Mouse (Mus musculus) liver, adult 2 months (tissue): ENCODE results near the gene Cyp27b1. TPM values are rescaled to one million over a fixed set of nuclear protein-coding genes. Genes with fewer than 3 reads are reported as not detected.
"Not testable (repeated sequence)": the region's sequence is repeated elsewhere in the genome, so short reads cannot be mapped to it uniquely, and the experiment has no call there.

Experiments
- DNase-seq: peaks from one replicate; pipeline ENCODE4 v3.0.0-alpha.2; 2011; ENCODE audit warnings: low read depth, low spot score; ENCODE audit errors: extremely low read depth
- H3K27ac ChIP-seq: fragments of 200-500 bp; replicated peaks from 2 replicates; pipeline ENCODE4 v1.5.1; 2012; ENCODE audit warnings: low read depth, mild to moderate bottlenecking, control low read depth, inconsistent platforms, low read length; ENCODE audit not compliant: insufficient read depth
- H3K27me3 ChIP-seq: fragments of 200-500 bp; 2 replicates; pipeline ENCODE4 v1.6.1; 2012; ENCODE audit warnings: mild to moderate bottlenecking, moderate library complexity, low read length, inconsistent platforms; ENCODE audit not compliant: control insufficient read depth, insufficient read depth
- H3K36me3 ChIP-seq: fragments of 200-500 bp; 2 replicates; pipeline ENCODE4 v1.6.1; 2012; ENCODE audit warnings: low read length, inconsistent platforms; ENCODE audit not compliant: control insufficient read depth, insufficient read depth
- H3K4me1 ChIP-seq: fragments of 200-500 bp; 2 replicates; pipeline ENCODE4 v1.6.1; 2011; ENCODE audit warnings: low read length; ENCODE audit not compliant: control insufficient read depth, insufficient read depth
- H3K4me3 ChIP-seq: fragments of 200-500 bp; 2 replicates; pipeline ENCODE4 v1.5.1; 2011; ENCODE audit warnings: low read depth, mild to moderate bottlenecking, control low read depth, low read length, moderate library complexity; ENCODE audit not compliant: insufficient read depth
- H3K79me2 ChIP-seq: fragments of 200-500 bp; 2 replicates; pipeline ENCODE4 v1.6.1; 2012; ENCODE audit warnings: inconsistent platforms, mild to moderate bottlenecking, low read length, moderate library complexity; ENCODE audit not compliant: control insufficient read depth, insufficient read depth
- H3K9ac ChIP-seq: fragments of 200-500 bp; 2 replicates; pipeline ENCODE4 v1.6.1; 2012; ENCODE audit warnings: low read depth, mild to moderate bottlenecking, control low read depth, inconsistent platforms, low read length
- CTCF ChIP-seq: fragments of 200-500 bp; IDR thresholded peaks from 2 replicates; pipeline ENCODE4 v1.5.1; 2011; ENCODE audit warnings: low read depth, low read length, control low read depth
- POLR2A ChIP-seq: fragments of 200-500 bp; IDR thresholded peaks from 2 replicates; pipeline ENCODE4 v1.6.1; 2011; ENCODE audit warnings: low read length, control low read depth; ENCODE audit not compliant: insufficient read depth; ENCODE audit errors: extremely low read depth
- WGBS: fragments of 180-500 bp; shearing (Covaris S2); methylation state at CpG from one replicate; pipeline ENCODE4 v1.1.7; 2018; 5-methylcytosine and 5-hydroxymethylcytosine counted together
- polyA plus RNA-seq: library from polyadenylated mRNA; depleted of rRNA; stranded (reverse); fragments of >200 nt; gene quantifications from 2 replicates; pipeline ENCODE4 v1.2.3, GENCODE M21; 2012
- total RNA-seq: library from RNA; depleted of rRNA; stranded (reverse); fragments of >200 nt; gene quantifications from 2 replicates; pipeline ENCODE4 v1.2.3, GENCODE M21; 2014

The Cyp27b1 gene
- total and polyA plus RNA-seq, 2 experiments, result 0.05 TPM; not detected in 1

- Histone ChIP-seq H3K79me2 (peaks cover 3% of the 10 kb centered on the region; the same call in 1 of the 2 replicates), H3K36me3 (peaks cover 22% of the 10 kb centered on the region), H3K27ac (peak overlapping the region; percentile 92), H3K27me3 (no peaks in the 10 kb centered on the region), H3K4me3 (peak overlapping the region; percentile 60), H3K4me1 (peaks cover 17% of the 10 kb centered on the region), H3K9ac (peak overlapping the region; percentile 84)
- 2% methylated on average over 30 of the region's 30 CpGs for WGBS
- no peak for TF ChIP-seq POLR2A
- TF ChIP-seq CTCF, result no peak
- peak; percentile 52 for DNase-seq
Observed at GRCm38 (mm10) chr10:127069281-127070189, 21.5 kb downstream of the Cyp27b1 start.

- peak within 1 kb of the TSS; percentile 60 for H3K4me3 ChIP-seq
- H3K27me3 ChIP-seq, result no peaks in the 10 kb centered on the region
- H3K9ac ChIP-seq, result peak within 1 kb of the TSS; percentile 84
- peaks cover 17% of the 10 kb centered on the region for H3K4me1 ChIP-seq
- H3K36me3 ChIP-seq, result peaks cover 18% of the 10 kb centered on the region
- DNase-seq, result peak; percentile 98
- H3K79me2 ChIP-seq, result peaks cover 3% of the 10 kb centered on the region; the same call in 1 of the 2 replicates
- 1% methylated on average over 36 of the region's 36 CpGs for WGBS
- H3K27ac ChIP-seq, result peak within 1 kb of the TSS; percentile 92
- TF ChIP-seq CTCF (no peak), POLR2A (peak; percentile 73; the same call in 1 of the 2 replicates)
Observed at GRCm38 (mm10) chr10:127070190-127071121, 22.4 kb downstream of the Cyp27b1 start, which contains the start of gene Tspan31. TSS of gene Tspan31 (minus strand) at chr10:127070264.

- TF ChIP-seq POLR2A, result no peak
- peak; percentile 28; the same call in 1 of the 2 replicates for TF ChIP-seq CTCF
- 22% methylated on average over 9 of the region's 9 CpGs for WGBS
- peaks cover 3% of the 10 kb centered on the region; the same call in 1 of the 2 replicates for H3K79me2 ChIP-seq
- no peak overlapping the region for H3K4me3 ChIP-seq
- H3K27me3 ChIP-seq, result no peaks in the 10 kb centered on the region
- peak; percentile 92 for DNase-seq
- H3K9ac ChIP-seq, result no peak overlapping the region
- peaks cover 18% of the 10 kb centered on the region for H3K36me3 ChIP-seq
- H3K27ac ChIP-seq, result no peak overlapping the region; the same call in 1 of the 2 replicates
- peaks cover 17% of the 10 kb centered on the region for H3K4me1 ChIP-seq
Observed at GRCm38 (mm10) chr10:127071203-127071602, 23.2 kb downstream of the Cyp27b1 start.

- H3K79me2 ChIP-seq, H3K9ac ChIP-seq, DNase-seq, H3K4me3 ChIP-seq, H3K27ac ChIP-seq, H3K27me3 ChIP-seq: not testable (repeated sequence)
- Histone ChIP-seq H3K36me3 (peaks cover 13% of the 10 kb centered on the region), H3K4me1 (peaks cover 12% of the 10 kb centered on the region)
- 86% methylated on average over 4 of the region's 4 CpGs for WGBS
Observed at GRCm38 (mm10) chr10:127072270-127072669, 24.2 kb downstream of the Cyp27b1 start.

- 70% methylated on average over 2 of the region's 2 CpGs for WGBS
- not testable (repeated sequence) for H3K9ac ChIP-seq, H3K4me3 ChIP-seq, H3K79me2 ChIP-seq, H3K27me3 ChIP-seq, DNase-seq, H3K36me3 ChIP-seq, H3K27ac ChIP-seq
- H3K4me1 ChIP-seq, result peaks cover 12% of the 10 kb centered on the region; the same call in 1 of the 2 replicates
Observed at GRCm38 (mm10) chr10:127072969-127073368, 24.9 kb downstream of the Cyp27b1 start.
